Mouse (Mus musculus): ENCODE data around the gene Trpv2.

Trpv2 gene

GRCm38 (mm10) chr11:62603312-62604056 lies 29.2 kb downstream of the Trpv2 start:
- CTCF ChIA-PET = interaction anchor here (0.6 to 1.5 kb wide), 3 partner anchors 10 to 709 kb away, joined by 4 to 5 read pairs (median 5); no protein-coding TSS in a partner anchor

- CTCF ChIA-PET = interaction anchor here (1.2 to 1.5 kb wide), 3 partner anchors 9 to 49 kb away, joined by 3 to 5 read pairs (median 4); no protein-coding TSS in a partner anchor
These were observed 29.9 kb downstream of the Trpv2 start for GRCm38 (mm10) chr11:62604123-62604706.

GRCm38 (mm10) chr11:62604886-62605618 lies 30.8 kb downstream of the Trpv2 start:
- CTCF ChIA-PET = interaction anchor here (1.2 to 1.5 kb wide), 2 partner anchors 9 to 19 kb away, joined by 3 to 4 read pairs; no protein-coding TSS in a partner anchor

DNA sequence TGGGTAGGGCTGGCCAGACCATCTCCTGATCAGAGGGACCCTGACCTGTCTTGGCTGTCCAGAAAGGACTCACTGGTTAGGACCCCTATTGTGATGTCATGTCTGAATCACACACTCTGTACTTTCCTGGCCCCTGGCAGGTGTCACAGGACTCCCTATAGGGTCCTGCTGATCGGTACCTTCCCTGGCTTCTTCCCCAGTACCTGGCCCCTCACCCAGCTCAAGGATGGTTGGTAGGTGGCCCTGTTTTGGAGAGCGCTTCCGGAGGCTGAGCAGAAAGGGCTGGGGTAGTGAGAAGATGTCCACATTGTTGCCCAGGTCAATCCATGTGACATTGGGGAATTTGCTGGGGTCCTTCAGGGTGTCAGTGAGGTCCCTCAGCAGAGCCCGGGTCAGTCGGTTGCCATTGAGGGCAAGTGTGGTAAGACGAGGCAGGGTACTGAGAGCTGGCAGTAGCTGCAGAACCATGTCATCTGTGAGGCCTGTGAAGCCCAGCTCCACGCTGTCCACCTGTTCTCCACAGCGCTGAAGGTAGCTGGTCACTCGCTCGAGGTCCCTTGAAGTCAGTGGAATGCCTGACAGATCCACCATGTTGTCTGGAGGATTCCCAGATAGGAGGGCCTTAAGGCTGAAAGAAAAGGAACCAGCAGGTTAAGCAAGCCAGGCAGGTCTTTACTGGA lies 31.5 kb downstream of the Trpv2 start:
- CTCF ChIA-PET = no interaction called here

DNA sequence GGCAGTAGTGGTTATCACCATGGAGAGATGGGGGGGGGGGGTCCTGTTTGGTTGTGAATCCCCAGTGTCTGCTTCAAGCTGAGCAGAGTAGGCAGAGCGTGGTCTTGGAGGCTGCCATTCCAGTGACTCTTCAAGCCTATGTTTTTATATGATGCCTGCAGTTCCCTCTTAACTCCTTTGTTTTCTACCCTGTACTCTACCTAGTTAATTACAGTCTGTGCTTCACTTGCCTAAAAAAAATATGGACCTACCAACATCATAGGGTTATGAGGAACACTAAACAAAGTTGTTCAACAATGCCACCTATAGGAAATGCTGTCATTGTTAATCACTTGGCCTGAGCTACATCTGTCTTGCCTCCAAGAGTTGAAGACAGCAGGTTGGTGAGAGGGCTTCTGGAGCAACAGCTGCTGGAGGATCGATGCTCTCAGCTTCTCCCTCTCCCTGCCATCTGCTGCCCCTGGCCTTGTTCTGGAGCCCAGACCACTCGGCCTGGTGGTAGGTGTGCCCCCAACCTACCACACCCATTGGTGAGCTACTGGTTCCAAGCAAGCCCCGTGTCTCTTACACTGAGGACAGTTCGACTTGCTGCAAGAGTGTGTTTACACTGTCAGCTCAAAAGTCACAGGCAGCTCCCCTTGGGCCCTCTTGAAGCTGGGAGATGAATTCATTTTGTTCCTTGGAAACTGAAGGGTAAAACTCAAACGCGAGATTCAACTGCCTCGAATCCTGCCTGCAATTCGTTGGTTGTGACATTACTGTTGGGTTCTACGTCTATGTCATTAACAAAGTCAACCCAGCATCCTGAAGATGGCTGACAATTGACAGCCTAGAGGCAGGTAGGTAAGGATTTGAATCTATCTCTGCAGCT lies 32.2 kb downstream of the Trpv2 start:
- CTCF ChIA-PET = no interaction called here

- CTCF ChIA-PET = interaction anchor here (0.5 kb wide), 1 partner anchor 33 kb away, joined by 3 read pairs; the partner anchor contains the start of gene Trpv2
These were observed 33.1 kb downstream of the Trpv2 start for GRCm38 (mm10) chr11:62607170-62607951.

GRCm38 (mm10) chr11:62607952-62608201 lies 33.6 kb downstream of the Trpv2 start:
- CTCF ChIA-PET = interaction anchor here (0.5 kb wide), 1 partner anchor 34 kb away, joined by 3 read pairs; the partner anchor contains the start of gene Trpv2

GRCm38 (mm10) chr11:62608826-62609675 lies 34.8 kb downstream of the Trpv2 start:
- CTCF ChIA-PET = interaction anchor here (0.5 to 0.6 kb wide), 3 partner anchors 33 to 87 kb away, joined by 3 to 5 read pairs (median 3); no protein-coding TSS in a partner anchor

DNA sequence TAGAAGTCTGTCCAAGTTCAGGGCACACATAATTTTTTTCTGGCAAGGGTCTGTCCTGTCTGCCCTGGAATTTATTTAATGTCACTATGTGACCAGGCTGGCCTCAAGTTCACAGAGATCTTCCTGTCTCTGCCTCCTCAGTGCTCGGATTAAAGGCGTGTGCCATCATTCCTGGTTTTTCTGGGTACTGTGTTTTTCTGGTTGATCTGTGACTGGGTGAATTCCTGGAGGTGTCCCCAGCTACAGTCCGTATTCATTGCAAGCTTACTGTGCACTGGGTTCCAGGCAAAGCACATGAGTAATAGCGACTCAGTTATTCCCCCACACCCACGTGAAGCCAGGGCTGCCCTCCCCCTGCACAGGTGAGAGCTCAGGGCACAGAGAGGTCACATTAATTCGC lies 36.0 kb downstream of the Trpv2 start:
- CTCF ChIA-PET = no interaction called here

GRCm38 (mm10) chr11:62612604-62613003 lies 38.3 kb downstream of the Trpv2 start:
- CTCF ChIA-PET = interaction anchor here (1.4 kb wide), 1 partner anchor 80 kb away, joined by 5 read pairs; no protein-coding TSS in a partner anchor

DNA sequence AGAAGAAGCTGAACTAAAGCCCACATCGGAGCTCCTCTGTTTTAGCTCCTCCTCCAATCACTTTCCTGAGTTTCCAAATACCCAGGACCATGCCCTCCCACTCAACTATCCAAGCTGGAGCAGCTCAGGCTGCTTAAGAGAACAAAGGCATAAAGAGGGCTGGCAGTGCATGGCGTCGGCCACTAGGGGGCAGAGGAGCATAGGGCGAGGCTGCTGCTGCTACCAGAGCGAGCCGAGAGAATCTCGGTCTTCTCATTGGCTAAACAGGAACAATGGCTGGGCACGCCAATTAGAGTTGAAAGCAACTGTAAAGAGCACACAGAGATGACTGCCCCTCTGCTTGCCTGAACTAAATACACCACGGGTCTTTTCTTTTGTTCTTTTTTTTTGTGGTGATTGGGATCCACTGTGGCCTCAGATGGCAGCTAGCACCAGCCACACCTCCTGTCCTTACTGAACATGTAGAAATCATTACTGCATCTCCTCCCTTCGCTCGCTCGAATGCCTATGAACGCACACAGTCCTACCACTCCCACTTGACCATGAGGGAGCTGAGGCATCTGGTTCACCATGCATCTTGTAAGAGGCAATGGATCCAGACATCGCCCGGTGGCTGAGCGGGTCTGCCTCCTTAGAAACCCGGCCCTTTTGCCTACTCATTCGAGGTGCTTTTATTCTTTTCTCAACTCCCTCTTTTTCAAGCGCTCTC lies 39.5 kb downstream of the Trpv2 start:
- CTCF ChIA-PET = interaction anchor here (1.1 to 1.4 kb wide), 2 partner anchors 10 to 79 kb away, joined by 4 to 5 read pairs; no protein-coding TSS in a partner anchor

GRCm38 (mm10) chr11:62614876-62615410 lies 40.7 kb downstream of the Trpv2 start:
- CTCF ChIA-PET = interaction anchor here (1.0 kb wide), 1 partner anchor 61 kb away, joined by 3 read pairs; no protein-coding TSS in a partner anchor

GRCm38 (mm10) chr11:62615456-62615855 lies 41.2 kb downstream of the Trpv2 start:
- CTCF ChIA-PET = interaction anchor here (1.0 kb wide), 1 partner anchor 60 kb away, joined by 3 read pairs; no protein-coding TSS in a partner anchor

- CTCF ChIA-PET = no interaction called here
These were observed 46.8 kb downstream of the Trpv2 start for GRCm38 (mm10) chr11:62621079-62621478.

GRCm38 (mm10) chr11:62621586-62622283 lies 47.4 kb downstream of the Trpv2 start:
- CTCF ChIA-PET = no interaction called here

DNA sequence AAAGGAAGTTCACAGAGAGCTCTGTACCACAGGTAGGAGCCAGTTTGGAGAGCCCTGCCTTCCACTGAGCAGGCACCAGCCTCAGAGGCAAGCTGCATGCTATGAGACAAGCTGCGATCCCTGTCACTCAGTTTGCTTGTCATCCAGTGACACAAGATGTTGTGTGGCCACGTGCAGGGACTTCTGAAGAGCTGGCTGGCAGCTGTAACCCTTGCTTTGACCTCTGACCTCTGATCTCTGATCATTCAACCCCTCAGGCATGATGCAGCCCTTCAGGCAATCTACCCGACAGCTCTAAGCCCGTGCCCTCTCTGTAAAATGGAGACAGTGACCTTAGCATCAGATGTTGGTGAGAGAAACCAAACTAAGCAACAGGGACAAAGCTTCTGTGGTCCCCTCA lies 48.6 kb downstream of the Trpv2 start:
- CTCF ChIA-PET = no interaction called here

All from spleen, embryonic (tissue).